In the genomic region with DNA sequence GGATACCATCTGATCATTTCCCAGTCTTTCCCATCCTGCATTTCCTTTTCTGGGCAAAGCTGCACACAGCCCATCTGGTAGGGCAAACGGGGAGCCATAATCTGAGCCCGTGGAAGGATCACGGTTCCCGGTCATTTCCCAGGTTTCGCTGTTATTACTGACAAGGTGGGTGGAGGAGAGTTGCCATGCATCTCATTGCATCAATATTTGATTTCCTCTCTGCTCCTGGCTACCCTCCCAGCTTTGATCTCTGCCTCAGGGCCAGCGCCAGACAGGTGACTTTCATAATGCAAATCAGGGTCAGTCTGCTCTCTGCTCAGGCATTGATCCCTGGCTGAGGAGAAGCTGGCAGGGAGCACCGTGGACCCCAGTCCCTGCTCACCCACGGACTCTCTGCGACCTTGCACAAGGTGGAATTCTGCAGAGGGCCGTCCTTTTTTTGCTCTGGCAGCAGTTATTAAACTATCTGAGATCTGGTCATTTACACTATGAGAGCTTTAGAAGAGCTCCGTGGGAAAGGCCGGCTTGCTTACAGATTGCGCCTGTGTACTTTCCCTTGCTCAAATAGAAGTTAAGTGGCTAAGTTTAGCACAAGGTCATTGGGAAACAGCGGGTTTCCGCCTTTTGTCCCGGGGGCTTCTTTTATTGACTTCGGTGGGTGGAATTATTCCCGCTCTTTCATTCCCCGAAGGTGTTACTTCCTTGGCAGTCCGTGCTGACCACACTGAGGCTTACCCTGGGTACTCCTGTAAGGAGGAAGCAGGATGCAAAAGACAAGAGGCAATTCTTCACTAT, we compare ENCODE assay signal across 9 mouse cellular contexts.
A peak's percentile ranks its signal among the peaks of the same experiment; 100 is the strongest.
DNase-seq lines count a peak whose midpoint lies in the region; ATAC-seq lines count a peak whose summit lies in the region.
"Had no signal": no experiment of that assay in that cellular context is flagged by ENCODE, and none has a peak within 500 bp of the region (broad histone marks: within the 10 kb centered on the region; RNA-seq: fewer than 3 reads in every experiment).

No protein-coding gene starts in this region.

- no peak for ATAC-seq in heart, embryonic 11.5 days (replicated peaks; ENCODE audit: insufficient number of reproducible peaks, low FRiP score, low TSS enrichment)
- ATAC-seq in limb, embryonic 13.5 days (ENCODE audit: low FRiP score, low read depth) = no peak
- no peak for ATAC-seq in midbrain, embryonic 15.5 days (replicated peaks)
- ATAC-seq in inflammation-experienced regulatory T-cells, adult 6 months = no peak

- no peaks in the 10 kb centered on the region for H3K27me3 ChIP-seq in heart, embryonic 11.5 days (ENCODE audit: control insufficient read depth, insufficient read depth, low read length)
- H3K27me3 ChIP-seq in limb, embryonic 13.5 days = 0 out of 2 replicates have a peak, but pooled peaks cover 5% of the 10 kb centered on the region
- H3K27me3 ChIP-seq in midbrain, embryonic 15.5 days (replicated peaks) = no peaks in the 10 kb centered on the region

- H3K4me3 ChIP-seq in heart, embryonic 11.5 days (ENCODE audit: low read depth, low read length) = peak overlapping the region; percentile 14; the same call in 1 of the 2 replicates
- H3K4me3 ChIP-seq in limb, embryonic 13.5 days = peak overlapping the region; percentile 10; the same call in 1 of the 2 replicates
- H3K4me3 ChIP-seq in midbrain, embryonic 15.5 days = no peak overlapping the region
- H3K4me3 ChIP-seq: myocyte had no signal

- peak overlapping the region; percentile 66 for H3K9ac ChIP-seq in heart, embryonic 11.5 days (ENCODE audit: low read depth, low read length)
- 0 out of 2 replicates have a peak overlapping the region, but pooled peaks have one; percentile 3 for H3K9ac ChIP-seq in limb, embryonic 13.5 days
- H3K9ac ChIP-seq in midbrain, embryonic 15.5 days = no peak overlapping the region

- H3K9me3 ChIP-seq in heart, embryonic 11.5 days (replicated peaks; ENCODE audit: control insufficient read depth, low read length) = no peaks in the 10 kb centered on the region
- no peaks in the 10 kb centered on the region for H3K9me3 ChIP-seq in limb, embryonic 13.5 days
- no peaks in the 10 kb centered on the region for H3K9me3 ChIP-seq in midbrain, embryonic 15.5 days

- H3K4me2 ChIP-seq in heart, embryonic 11.5 days = peak overlapping the region; percentile 57
- H3K4me2 ChIP-seq in limb, embryonic 13.5 days (replicated peaks) = peak overlapping the region; percentile 52
- peak overlapping the region; percentile 30; the same call in 1 of the 2 replicates for H3K4me2 ChIP-seq in midbrain, embryonic 15.5 days

- no peak for DNase-seq in heart, adult 11 months
- DNase-seq in embryo, embryonic 10.5 days (ENCODE audit: low spot score) = peak; percentile 14
- DNase-seq in right cerebral cortex, adult 2 months (ENCODE audit: low spot score in 2 of 2) = no peak
- DNase-seq in gastrocnemius, postnatal 25 days = no peak

- 32% methylated on average over 20 of the region's 20 CpGs for WGBS in heart, embryonic 11.5 days (ENCODE audit: insufficient replicate concordance)
- 12% methylated on average over 20 of the region's 20 CpGs for WGBS in limb, embryonic 13.5 days
- 44% methylated on average over 20 of the region's 20 CpGs for WGBS in midbrain, embryonic 15.5 days

- H3K36me3 ChIP-seq in heart, embryonic 11.5 days (ENCODE audit: control insufficient read depth, insufficient read depth, low read length) = no peaks in the 10 kb centered on the region
- H3K36me3 ChIP-seq in limb, embryonic 13.5 days = no peaks in the 10 kb centered on the region
- no peaks in the 10 kb centered on the region for H3K36me3 ChIP-seq in midbrain, embryonic 15.5 days (replicated peaks)

- no peak overlapping the region for H3K27ac ChIP-seq in heart, embryonic 11.5 days (ENCODE audit: low read depth, low read length)
- H3K27ac ChIP-seq in limb, embryonic 13.5 days = no peak overlapping the region
- H3K27ac ChIP-seq in midbrain, embryonic 15.5 days = no peak overlapping the region

- H3K4me1 ChIP-seq in heart, embryonic 11.5 days (ENCODE audit: control insufficient read depth, insufficient read depth, low read length) = peaks cover 9% of the 10 kb centered on the region
- H3K4me1 ChIP-seq in limb, embryonic 13.5 days = peaks cover 20% of the 10 kb centered on the region
- H3K4me1 ChIP-seq in midbrain, embryonic 15.5 days = peaks cover 12% of the 10 kb centered on the region
